Mouse (Mus musculus): ENCODE data around the gene Il5ra. TPM values are rescaled to one million over a fixed set of nuclear protein-coding genes. Genes with fewer than 3 reads are reported as not detected.

The Il5ra gene
- polyA plus RNA-seq, 1 experiment from 2014 or later, result 0.29 TPM

DNA sequence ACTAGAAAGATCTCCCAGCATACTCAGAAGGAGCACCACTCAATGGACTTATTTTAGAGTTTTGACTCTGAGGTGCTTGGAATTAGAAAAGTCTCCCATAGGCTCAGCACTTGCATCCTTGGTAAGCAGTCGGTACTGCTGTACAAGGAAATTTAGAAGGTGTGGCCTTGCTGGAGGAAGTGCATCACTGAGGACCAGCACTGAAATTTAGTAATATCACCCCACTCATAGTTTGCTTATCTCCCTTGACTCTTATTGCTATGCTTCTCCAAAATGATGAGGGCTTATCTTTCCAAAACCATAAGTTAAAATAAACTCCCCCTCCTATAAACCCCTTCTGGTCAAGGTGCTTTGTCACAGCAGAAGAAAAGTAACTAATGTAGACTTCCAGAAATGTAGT lies 12.6 kb upstream of the Il5ra start:
- no peaks in the 10 kb centered on the region for H3K36me3 ChIP-seq
- no peak for ATAC-seq (replicated peaks; ENCODE audit: low FRiP score)
- H3K4me2 ChIP-seq, result no peak overlapping the region
- no peaks in the 10 kb centered on the region for H3K9me3 ChIP-seq (replicated peaks)
- H3K9ac ChIP-seq, result no peak overlapping the region
- H3K4me3 ChIP-seq (replicated peaks), result no peak overlapping the region
- no peak overlapping the region for H3K27ac ChIP-seq
- H3K4me1 ChIP-seq, result no peaks in the 10 kb centered on the region
- WGBS, result 70% methylated on average over 1 of the region's 1 CpGs
- H3K27me3 ChIP-seq, result no peaks in the 10 kb centered on the region

DNA sequence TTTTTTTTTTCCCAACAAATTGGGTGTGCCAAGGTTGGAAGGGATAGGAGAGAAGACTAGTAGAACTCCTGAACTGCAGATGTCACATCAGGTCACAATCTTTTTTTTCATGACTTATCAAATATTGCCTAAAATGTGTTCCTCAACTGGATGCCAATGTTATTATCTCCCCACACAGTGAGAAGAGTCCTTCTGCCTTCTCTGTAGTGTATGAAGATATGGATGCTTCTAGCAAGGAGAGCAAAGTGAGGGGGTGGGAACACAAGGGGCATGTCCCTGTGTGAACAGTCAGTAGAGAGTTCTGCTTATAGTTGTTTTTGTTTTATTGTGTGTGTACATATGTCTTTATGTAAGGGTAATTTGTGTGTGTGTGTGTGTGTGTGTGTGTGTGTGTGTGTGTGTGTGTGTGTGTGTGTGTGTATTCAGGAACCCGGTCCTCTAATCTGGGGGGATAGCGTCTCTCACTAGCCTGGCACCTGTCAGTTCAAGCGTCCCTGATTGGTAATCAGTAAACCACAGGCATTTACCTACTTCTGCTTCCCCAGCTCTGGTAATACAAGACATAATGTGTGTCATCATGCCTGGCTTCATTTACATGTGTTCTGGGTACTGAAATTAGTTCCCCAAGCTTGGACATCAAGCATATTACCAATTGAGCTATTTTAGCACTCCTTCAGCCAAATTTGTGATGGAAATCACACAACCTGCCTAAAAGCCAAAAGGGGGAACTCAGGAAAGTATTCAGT lies 11.8 kb upstream of the Il5ra start:
- Histone ChIP-seq H3K36me3 (no peaks in the 10 kb centered on the region), H3K4me3 (replicated peaks) (no peak overlapping the region), H3K9me3 (replicated peaks) (no peaks in the 10 kb centered on the region), H3K4me1 (no peaks in the 10 kb centered on the region), H3K27ac (no peak overlapping the region), H3K27me3 (no peaks in the 10 kb centered on the region), H3K4me2 (no peak overlapping the region), H3K9ac (no peak overlapping the region)
- no peak for ATAC-seq (replicated peaks; ENCODE audit: low FRiP score)
- WGBS, result 78% methylated on average over 3 of the region's 3 CpGs

DNA sequence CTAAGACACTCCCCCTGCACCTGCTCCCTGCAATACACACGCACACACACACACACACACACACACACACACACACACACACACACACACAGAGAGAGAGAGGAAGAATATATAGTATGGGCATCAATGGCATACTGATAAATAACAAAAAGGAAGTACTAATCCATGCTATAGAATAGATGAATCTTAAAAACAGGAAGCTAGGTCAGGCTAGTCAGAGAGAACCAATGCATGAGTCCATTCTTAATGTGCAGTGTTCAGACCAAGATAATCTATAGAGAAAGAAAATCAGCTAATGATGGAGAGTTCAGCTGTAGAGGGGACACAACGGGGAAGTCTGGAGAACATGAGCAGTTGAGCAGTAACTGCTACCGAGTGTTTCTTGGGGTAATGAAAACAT lies 9.5 kb upstream of the Il5ra start:
- no peaks in the 10 kb centered on the region for H3K9me3 ChIP-seq (replicated peaks)
- no peak for ATAC-seq (replicated peaks; ENCODE audit: low FRiP score)
- 84% methylated on average over 3 of the region's 3 CpGs for WGBS

DNA sequence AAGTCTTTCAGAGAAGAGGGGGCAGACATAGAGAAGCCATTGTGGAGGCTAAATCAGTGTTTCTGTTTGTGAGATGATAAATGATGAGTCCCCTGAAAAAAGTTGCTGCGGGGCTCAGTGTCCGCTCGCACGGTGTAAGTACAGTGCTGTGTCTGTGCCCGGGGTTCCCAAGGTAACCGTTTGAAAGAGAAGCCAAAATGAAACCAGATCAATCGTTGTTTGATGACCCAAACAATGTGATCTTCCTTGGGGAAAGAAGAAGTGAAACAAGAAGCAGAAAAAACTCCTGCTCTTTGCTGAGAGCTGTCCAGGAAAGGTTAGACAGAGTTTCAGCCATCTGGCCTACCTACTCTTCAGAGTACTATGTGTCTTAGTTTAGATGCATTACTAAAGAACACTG lies 1.5 kb upstream of the Il5ra start:
- Histone ChIP-seq H3K4me1 (no peaks in the 10 kb centered on the region), H3K9me3 (replicated peaks) (no peaks in the 10 kb centered on the region), H3K9ac (no peak overlapping the region), H3K4me3 (replicated peaks) (no peak overlapping the region), H3K4me2 (no peak overlapping the region), H3K27ac (no peak overlapping the region), H3K27me3 (no peaks in the 10 kb centered on the region), H3K36me3 (no peaks in the 10 kb centered on the region)
- no peak for ATAC-seq (replicated peaks; ENCODE audit: low FRiP score)
- 77% methylated on average over 7 of the region's 7 CpGs for WGBS

More for the DNA sequence above, 9.5 kb upstream of the Il5ra start:
- Histone ChIP-seq H3K27me3 (no peaks in the 10 kb centered on the region), H3K4me1 (no peaks in the 10 kb centered on the region), H3K4me2 (no peak overlapping the region), H3K4me3 (replicated peaks) (no peak overlapping the region), H3K36me3 (no peaks in the 10 kb centered on the region), H3K27ac (no peak overlapping the region), H3K9ac (no peak overlapping the region)

DNA sequence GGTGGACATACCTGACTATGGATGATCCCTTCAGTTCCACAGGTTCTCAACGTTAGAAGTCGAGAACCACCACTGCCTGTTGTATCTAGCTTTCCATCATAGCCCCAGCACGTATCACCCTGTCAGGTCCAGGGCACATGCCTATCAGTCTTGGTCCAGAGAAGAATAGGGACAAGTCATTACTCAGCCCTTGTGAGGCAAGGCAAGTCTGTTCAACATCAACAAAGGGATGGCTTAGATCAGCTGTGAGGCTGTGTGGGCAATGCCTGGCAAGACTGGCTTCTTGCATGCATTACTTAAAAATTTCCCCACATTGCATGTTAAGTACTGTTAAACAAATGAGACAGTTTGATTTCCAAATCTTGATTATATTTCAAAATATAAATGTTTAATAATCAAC lies 1.0 kb downstream of the Il5ra start:
- Histone ChIP-seq H3K4me3 (replicated peaks) (no peak overlapping the region), H3K4me2 (no peak overlapping the region), H3K9me3 (replicated peaks) (no peaks in the 10 kb centered on the region), H3K27ac (no peak overlapping the region), H3K9ac (no peak overlapping the region), H3K27me3 (no peaks in the 10 kb centered on the region), H3K36me3 (no peaks in the 10 kb centered on the region), H3K4me1 (no peaks in the 10 kb centered on the region)
- WGBS, result 85% methylated on average over 3 of the region's 3 CpGs
- no peak for ATAC-seq (replicated peaks; ENCODE audit: low FRiP score)

DNA sequence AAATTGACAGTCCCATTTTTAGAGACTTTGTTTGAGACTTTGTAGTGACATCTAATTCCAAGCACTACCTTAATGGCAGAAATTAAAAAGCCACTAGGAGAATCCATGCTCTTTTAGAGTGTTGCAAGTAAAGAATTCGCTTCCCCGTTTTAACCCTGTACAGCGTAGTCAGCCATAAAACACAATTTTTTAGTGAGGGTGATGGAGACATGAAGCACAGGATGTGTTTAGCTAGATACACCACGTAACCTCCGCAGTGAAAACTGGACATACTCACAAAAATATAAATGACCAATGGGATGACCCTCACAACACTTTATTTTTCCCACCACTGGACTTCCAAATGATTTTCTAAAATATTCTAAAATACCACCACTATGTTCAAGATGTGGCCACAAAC lies 1.6 kb downstream of the Il5ra start:
- no peak for ATAC-seq (replicated peaks; ENCODE audit: low FRiP score)
- Histone ChIP-seq H3K4me2 (no peak overlapping the region), H3K4me1 (no peaks in the 10 kb centered on the region), H3K4me3 (replicated peaks) (no peak overlapping the region), H3K9me3 (replicated peaks) (no peaks in the 10 kb centered on the region), H3K27ac (no peak overlapping the region), H3K27me3 (no peaks in the 10 kb centered on the region), H3K9ac (no peak overlapping the region), H3K36me3 (no peaks in the 10 kb centered on the region)
- WGBS, result 89% methylated on average over 5 of the region's 5 CpGs

DNA sequence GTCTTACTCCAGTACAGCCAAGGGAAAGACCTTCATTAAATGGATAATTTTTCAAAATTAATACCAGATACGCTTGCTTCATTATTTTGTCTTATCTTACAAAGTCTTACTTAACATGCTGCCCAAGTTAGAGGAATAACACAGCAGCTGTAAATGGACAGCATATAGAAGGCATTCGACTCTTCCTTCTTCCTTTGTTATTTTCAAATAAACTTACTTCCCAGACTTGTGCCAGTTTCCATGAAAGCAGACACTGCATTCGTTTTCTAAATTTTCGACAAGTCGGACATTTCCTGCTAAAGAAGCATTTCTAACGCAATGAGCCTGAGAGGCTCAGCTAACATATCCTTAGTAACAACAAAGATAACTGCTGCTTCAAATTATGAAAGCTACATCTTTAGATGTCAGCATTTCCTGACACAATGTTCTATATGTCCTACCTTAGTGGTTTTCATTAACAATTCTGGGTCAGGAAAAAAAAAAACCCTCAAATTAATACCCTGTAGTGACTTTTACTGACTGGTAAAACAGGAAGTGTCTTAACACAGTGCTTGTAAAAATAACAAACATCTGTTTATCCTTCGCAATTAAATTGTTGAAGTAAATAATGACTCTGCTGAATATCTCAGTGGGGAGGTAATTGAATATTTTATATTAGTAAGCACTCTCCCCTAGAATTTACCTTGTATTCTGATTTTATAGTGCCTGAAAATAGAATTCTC lies 3.0 kb downstream of the Il5ra start:
- H3K4me3 ChIP-seq (replicated peaks), result no peak overlapping the region
- no peak overlapping the region for H3K9ac ChIP-seq
- no peak overlapping the region for H3K4me2 ChIP-seq
- no peaks in the 10 kb centered on the region for H3K4me1 ChIP-seq
- no peak overlapping the region for H3K27ac ChIP-seq
- H3K36me3 ChIP-seq, result no peaks in the 10 kb centered on the region
- no peaks in the 10 kb centered on the region for H3K9me3 ChIP-seq (replicated peaks)
- 72% methylated on average over 7 of the region's 7 CpGs for WGBS
- no peak for ATAC-seq (replicated peaks; ENCODE audit: low FRiP score)
- no peaks in the 10 kb centered on the region for H3K27me3 ChIP-seq

DNA sequence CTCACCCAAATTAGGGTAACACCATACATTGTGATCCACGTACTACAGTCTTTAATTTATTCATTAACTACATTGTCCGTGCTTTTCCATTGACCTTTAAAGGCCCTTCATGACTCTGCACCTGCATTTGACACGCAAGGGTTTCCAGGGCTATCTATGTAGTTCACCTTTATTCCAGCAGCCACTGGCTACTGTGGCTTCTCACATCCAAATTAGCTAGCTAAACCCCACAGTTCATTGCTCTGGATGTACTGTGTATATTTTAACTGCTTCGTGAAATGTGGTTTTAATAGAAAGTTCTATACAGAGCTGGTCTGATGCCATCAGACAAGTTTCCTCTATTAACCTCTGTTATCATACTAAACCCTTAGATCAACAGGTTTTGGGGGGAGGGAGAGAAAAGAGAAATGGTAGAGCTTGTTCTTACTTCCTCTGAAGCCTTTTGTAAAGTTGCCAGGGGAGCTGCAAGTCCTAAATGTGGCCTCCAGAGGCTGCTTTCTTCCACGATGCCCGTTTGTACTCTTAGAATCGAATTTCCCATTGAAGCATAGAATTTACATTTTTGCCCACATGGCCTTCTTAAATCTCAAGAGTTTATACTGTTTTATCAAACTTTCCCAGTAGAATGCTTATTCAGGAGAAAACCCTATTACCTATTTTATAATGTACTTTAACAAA lies 5.1 kb downstream of the Il5ra start:
- no peak for ATAC-seq (replicated peaks; ENCODE audit: low FRiP score)
- H3K36me3 ChIP-seq, result no peaks in the 10 kb centered on the region
- H3K9ac ChIP-seq, result no peak overlapping the region
- no peaks in the 10 kb centered on the region for H3K4me1 ChIP-seq
- H3K9me3 ChIP-seq (replicated peaks), result no peaks in the 10 kb centered on the region
- 70% methylated on average over 7 of the region's 7 CpGs for WGBS
- H3K4me3 ChIP-seq (replicated peaks), result no peak overlapping the region
- H3K4me2 ChIP-seq, result no peak overlapping the region
- no peaks in the 10 kb centered on the region for H3K27me3 ChIP-seq
- H3K27ac ChIP-seq, result no peak overlapping the region

DNA sequence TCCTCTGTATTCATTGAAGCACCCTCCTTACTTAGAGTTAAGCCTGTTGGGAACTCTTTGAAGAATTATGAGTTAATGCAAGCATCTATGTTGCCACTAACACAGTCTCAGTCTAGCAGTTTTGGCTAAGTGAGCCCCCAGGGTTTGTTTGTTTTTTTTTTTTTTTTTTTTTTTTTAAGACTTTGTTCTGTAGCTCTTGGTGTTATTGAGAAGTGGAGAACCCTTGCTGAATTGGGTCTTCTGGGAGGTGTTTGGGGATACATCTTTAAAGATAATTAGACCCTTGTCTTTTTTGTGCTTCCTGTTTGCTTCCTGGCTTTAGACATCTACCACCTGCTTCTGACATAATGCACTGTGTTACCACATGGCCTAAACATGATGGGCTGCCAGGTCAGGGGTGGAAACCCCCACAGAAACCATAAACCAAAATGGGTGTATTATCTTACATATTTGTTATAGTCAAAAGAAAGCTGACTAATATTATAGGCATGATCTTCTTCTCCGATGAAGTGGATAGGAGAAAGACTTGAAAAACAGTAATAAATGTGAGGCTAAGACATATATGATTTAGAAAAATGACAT lies 8.5 kb downstream of the Il5ra start:
- no peak overlapping the region for H3K4me2 ChIP-seq
- no peak overlapping the region for H3K27ac ChIP-seq
- H3K4me1 ChIP-seq, result no peaks in the 10 kb centered on the region
- H3K9me3 ChIP-seq (replicated peaks), result no peaks in the 10 kb centered on the region
- no peaks in the 10 kb centered on the region for H3K27me3 ChIP-seq
- WGBS, result 88% methylated on average over 1 of the region's 1 CpGs
- no peak for ATAC-seq (replicated peaks; ENCODE audit: low FRiP score)
- H3K9ac ChIP-seq, result no peak overlapping the region
- H3K4me3 ChIP-seq (replicated peaks), result no peak overlapping the region
- no peaks in the 10 kb centered on the region for H3K36me3 ChIP-seq

DNA sequence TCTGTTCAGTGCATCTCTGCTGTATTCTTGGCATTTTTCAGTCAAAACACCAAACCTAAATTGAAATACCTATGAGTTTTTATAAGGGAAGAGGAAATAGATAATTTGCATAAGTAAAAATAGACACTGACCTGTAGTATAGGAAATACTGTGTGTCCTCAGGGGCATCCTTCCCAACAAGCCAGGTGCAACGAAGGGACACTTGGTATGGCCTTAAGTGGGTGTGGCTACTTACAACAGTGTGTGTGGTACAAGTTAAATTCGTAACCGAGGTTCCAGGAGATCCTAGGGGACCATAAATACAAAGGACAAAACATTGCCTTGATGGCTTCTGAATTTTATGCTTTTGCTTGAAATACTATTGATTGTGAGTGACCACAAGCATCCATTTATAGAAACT lies 10.6 kb downstream of the Il5ra start:
- H3K4me2 ChIP-seq, result no peak overlapping the region
- ATAC-seq (replicated peaks; ENCODE audit: low FRiP score), result no peak
- H3K9me3 ChIP-seq (replicated peaks), result no peaks in the 10 kb centered on the region
- H3K36me3 ChIP-seq, result no peaks in the 10 kb centered on the region
- WGBS, result 82% methylated on average over 3 of the region's 3 CpGs
- no peak overlapping the region for H3K9ac ChIP-seq
- no peak overlapping the region for H3K4me3 ChIP-seq (replicated peaks)
- no peak overlapping the region for H3K27ac ChIP-seq
- H3K4me1 ChIP-seq, result no peaks in the 10 kb centered on the region
- H3K27me3 ChIP-seq, result no peaks in the 10 kb centered on the region

DNA sequence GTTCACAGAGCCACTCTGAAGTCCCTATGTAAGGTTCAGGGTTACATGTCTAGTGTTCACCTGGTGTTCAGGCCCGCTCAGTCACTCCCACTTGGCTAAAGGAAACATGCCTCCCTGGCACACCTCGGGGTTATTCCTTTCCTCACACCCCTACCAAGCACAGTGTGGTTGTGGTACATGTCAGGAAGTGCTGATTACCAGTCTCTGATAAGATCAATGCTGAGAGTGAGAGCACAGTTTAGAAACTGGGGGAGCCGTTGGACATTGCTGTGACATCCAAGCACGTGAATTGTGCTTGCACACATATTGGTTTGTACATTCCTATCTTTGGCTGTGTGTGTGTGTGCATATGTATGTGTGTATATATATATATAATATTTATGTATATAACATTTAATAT lies 16.3 kb downstream of the Il5ra start:
- no peaks in the 10 kb centered on the region for H3K36me3 ChIP-seq
- no peaks in the 10 kb centered on the region for H3K9me3 ChIP-seq (replicated peaks)
- H3K4me3 ChIP-seq (replicated peaks), result no peak overlapping the region
- 72% methylated on average over 4 of the region's 4 CpGs for WGBS
- no peak overlapping the region for H3K4me2 ChIP-seq
- H3K27ac ChIP-seq, result no peak overlapping the region
- H3K9ac ChIP-seq, result no peak overlapping the region
- H3K27me3 ChIP-seq, result no peaks in the 10 kb centered on the region
- ATAC-seq (replicated peaks; ENCODE audit: low FRiP score), result no peak
- no peaks in the 10 kb centered on the region for H3K4me1 ChIP-seq

DNA sequence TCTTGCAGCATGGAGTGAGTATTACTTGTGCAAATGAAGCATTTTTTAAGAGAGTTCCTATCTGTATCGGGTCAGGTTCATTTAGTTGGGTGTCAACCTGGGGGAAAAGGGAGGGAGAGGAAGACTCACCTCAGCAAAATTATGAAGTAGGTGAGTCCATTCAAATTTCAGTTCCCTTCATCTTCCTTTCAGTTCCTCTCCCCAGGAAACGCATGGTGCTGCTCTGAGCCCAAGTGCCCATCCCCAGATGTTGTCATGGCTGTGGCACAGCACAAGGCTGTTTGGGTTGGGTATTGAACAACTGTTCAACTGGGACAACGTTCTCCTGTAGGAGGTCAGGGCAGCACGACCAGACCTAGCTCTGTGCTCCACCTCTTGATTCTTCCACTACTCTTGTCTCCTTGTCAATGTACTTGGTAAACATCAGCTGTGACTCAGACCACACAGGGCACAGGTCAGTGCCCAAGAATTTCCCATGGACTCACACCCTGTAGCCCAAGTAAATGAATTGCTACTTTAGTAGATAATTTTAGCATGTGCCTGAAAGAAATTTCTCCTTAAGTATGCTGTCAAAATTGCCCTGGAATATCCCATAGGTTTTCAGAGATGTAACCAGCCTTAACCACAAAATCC lies 19.0 kb downstream of the Il5ra start:
- H3K9me3 ChIP-seq (replicated peaks), result no peaks in the 10 kb centered on the region
- 76% methylated on average over 4 of the region's 4 CpGs for WGBS
- no peak for ATAC-seq (replicated peaks; ENCODE audit: low FRiP score)
- H3K27me3 ChIP-seq, result no peaks in the 10 kb centered on the region
- H3K9ac ChIP-seq, result no peak overlapping the region
- no peak overlapping the region for H3K27ac ChIP-seq
- H3K4me2 ChIP-seq, result no peak overlapping the region
- no peak overlapping the region for H3K4me3 ChIP-seq (replicated peaks)
- H3K36me3 ChIP-seq, result no peaks in the 10 kb centered on the region
- H3K4me1 ChIP-seq, result no peaks in the 10 kb centered on the region
